Mouse (Mus musculus): ENCODE measurements around the gene Tprgl.

Gene Tprgl

DNA sequence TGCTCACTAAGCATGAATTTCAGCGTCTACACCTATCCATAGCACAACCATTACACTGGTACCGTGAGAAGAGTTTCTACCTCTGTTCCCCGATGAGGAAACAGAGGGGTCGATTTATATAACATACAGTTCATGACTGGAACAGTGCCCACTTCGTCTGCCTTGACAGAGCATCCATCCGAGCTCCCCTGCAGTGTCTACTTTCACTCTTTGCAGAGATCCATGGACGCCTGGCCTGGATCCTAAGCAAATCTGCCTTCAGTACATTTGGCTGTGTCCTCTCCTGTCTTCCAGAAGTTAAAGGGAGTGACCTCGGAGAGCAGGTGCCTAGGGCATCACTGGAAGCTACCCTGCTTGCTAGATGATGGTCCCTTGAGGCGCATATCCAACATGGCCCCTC lies 41.3 kb downstream of the Tprgl start:
- no peak for DNase-seq (ENCODE audit: low spot score in 2 of 2)

DNA sequence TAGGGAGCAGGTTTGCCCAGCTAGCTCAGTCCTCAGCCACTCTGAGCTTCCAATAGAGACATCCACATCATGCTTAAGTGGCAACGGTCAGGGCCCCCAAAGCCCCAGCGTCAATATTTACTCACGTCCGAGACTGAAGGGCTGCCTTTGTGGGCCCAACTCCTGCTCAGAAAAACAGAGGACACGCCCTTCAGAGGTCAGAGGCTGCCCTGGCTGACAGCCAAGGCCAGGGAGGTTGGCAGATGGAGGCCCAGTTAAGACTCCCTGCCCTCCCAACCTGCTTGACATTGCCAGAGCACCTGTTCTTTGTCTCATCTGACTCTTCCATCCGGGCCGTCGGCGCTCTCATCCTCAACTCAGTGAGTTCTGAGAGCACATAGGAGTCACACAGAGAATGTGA lies 41.7 kb downstream of the Tprgl start:
- DNase-seq (ENCODE audit: low spot score in 2 of 2) = no peak

DNA sequence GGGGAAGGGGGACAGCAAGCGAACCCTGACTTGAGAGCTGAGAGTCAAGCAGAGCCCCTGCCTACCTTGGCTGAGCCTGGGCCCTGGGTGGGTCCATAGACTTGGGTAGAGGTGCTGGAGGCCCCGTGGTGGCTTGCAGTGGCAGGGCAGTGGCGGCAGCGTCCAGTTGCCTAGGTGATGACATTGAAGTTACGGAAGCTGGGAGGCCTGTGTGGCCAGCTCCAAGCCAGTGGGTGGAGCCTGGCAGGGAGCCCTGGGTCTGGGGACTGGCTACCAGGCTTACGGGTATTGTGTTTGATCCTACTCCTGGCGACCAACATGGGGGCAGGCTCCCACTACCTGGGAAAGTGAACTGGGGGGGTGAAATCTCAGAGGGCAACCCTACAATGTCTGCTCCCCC lies 44.0 kb downstream of the Tprgl start:
- no peak for DNase-seq (ENCODE audit: low spot score in 2 of 2)

GRCm38 (mm10) chr4:154109850-154110243 lies 50.6 kb downstream of the Tprgl start:
- no peak for DNase-seq (ENCODE audit: low spot score in 2 of 2)

DNA sequence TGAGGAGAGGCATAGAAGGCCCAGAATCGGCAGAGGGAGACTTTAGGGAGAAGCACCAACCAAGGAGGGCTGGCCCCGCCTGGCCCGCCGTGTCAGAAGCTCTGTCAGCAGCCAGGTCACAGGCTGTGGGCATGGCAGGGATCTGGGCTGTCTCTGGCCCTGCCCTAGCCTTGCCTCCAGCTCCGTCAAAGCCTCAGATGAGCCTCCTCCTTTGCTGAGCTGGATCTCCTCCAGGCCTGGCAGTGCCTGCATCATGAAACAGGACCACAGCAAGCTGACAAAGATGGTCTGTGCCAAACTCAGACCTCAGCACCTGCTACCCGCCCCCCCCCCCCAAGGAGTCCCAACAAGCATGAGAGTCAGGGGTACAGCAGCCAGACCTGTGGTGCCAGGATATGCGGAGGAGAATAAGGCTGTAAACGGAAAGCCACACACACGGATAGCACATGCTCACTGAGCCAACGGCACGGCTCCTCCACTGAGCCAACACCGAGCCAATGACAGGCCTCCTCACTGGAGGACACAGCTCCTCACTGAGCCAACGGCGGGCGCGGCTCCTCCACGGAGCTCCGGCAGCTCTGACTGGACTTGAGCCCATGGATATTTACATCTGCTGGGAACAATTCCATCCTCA lies 51.1 kb downstream of the Tprgl start:
- peak; percentile 17 to 22 for DNase-seq (ENCODE audit: low spot score in 2 of 2)
